Mouse (Mus musculus): ENCODE measurements around the gene Prkch. TPM values are rescaled to one million over a fixed set of nuclear protein-coding genes. Genes with fewer than 3 reads are reported as not detected.

Gene Prkch
- total RNA-seq, 2 experiments from 2014 or later, result 2.9 to 4.0 TPM

DNA sequence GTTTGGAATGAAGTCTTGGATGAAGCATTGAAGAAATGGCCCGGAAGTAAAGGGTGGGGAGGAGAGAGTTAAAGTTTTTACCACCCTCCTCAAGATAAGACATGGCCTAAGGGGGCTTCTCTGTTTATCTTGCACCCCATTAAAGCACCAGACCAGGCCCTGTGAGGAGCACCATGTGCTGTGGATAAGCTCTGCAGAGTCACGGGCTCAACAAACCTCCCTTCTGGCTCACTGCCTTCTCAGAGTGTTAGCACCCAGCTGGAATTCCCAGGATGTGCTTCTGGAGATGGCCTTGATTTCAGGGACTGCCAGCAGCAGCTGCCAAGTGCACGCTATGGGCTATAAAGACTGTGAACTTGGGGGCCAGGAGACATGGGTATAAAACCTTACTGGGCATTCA is 204.3 kb downstream of the Prkch start:
- DNase-seq (ENCODE audit: extremely low spot score in 1 of 2, low spot score in 1 of 2), result no peak

DNA sequence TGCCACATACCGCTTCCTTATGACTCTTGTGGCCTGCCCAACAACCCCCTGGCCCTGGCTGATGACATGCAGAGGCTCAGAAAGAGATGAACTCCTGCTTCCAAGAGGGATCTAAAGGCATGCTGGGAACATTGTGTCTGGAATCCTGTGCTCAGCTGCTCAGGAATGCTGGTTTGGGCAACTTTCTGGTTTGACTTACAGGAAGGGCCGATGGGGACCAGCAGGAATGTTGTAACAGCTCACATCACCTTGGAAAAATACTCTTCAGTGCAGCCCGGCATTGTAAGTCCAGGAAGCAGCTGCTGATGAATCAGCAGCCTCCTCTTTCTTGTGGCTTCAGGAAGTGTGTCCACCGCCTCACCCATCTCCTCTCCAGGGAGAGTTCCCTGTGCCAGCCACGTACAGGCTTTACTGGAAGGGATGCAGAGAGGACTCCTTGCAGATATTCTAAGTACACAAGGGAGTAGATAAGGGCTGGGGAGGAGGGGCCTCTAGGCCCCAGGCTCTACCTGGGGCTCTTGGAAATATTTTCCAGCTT is 206.0 kb downstream of the Prkch start:
- no peak for DNase-seq (ENCODE audit: extremely low spot score in 1 of 2, low spot score in 1 of 2)

DNA sequence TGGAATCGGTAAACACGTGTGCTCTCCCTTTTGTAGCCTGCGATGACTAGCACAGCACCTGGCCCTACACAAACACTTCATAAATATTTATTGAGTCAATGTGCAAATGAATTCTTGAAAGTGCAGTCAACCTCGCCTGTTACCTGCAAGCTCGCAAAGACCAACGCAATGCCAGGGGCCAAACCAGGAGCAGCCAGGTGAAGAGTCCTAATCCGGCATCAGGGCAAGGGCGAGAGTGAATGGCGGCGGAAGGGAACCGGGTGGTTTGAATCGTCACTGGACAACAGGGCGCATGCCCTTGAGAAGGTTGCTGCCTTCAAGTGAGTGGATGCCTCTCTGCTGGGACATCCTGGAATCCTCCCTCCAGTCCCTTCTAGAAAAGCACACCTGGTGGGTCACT is 208.6 kb downstream of the Prkch start:
- DNase-seq (ENCODE audit: extremely low spot score in 1 of 2, low spot score in 1 of 2), result no peak

DNA sequence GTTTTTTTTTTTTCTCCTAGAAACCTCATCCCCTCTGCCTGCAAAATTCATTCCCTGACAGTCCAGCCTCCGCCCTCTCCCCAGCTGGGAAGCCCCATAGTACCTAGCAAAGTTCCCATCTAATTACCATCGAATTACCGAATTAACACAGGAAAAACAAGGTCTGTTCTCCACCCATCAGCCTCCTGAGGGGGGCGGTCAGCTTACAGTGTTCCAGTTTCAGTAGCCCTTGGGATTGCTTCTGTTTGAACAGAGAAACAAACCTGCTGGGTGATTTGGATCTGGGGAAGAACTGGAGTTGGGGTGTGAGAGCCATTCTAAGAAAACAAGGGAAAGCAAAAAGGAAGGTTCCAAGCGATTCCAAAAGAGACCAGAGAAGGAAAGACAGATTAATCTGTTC is 209.1 kb downstream of the Prkch start:
- no peak for DNase-seq (ENCODE audit: extremely low spot score in 1 of 2, low spot score in 1 of 2)

DNA sequence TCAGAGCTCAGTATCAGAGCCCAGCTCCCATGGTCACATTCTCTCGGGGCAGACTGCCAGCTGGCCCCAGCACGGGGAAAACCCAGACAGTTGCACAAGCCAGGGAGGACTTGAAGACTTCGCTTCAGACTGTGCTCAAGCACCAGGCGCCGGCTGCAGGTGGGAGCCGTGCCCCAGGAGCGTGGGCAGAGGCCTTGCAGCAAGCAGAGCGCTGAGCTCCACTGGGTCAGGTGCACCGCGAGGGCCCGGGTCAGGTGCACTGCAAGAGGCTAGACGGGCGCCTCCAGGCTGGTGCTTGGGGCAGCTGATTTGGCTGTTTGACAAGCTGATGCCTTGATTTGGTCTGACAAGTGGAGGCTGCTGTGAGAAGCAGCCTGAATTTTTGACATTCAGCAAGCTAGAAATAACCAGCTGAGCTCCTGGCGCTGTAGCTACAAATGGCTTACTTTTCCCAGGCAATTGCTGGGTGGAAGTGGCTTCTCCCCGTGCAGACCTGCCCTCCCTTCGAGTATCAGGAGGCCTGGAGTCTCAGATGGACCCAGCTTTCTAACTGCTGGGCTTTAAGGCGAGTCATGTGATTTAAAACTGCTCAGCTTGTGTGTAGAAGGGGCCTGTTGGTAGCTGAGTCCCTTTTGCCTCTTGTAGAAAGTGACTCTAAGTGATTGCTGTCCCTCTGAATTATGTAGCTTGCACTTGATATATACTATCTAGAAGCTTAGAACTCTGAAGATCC is 209.7 kb downstream of the Prkch start:
- DNase-seq (ENCODE audit: extremely low spot score in 1 of 2, low spot score in 1 of 2), result peak; percentile 34 to 51

DNA sequence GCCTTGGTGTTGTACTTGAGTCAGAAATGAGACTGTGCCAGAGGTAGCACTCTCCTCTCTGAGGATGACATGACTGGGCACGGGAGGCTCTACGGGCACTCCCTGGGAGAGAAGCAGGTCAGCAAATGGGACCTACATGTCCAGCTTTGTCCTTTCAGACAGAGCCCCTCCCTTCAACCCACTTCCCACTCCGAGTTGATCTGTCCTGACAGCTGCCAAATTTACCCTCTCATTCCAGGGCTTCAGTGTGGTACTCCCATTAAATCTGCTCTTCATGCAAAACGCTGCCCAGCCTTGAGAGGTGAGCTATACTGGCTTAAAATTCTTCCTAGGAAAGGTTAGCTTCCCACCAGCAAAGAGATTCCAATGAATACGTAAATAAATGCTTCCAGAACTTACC is 215.1 kb downstream of the Prkch start:
- no peak for DNase-seq (ENCODE audit: extremely low spot score in 1 of 2, low spot score in 1 of 2)

DNA sequence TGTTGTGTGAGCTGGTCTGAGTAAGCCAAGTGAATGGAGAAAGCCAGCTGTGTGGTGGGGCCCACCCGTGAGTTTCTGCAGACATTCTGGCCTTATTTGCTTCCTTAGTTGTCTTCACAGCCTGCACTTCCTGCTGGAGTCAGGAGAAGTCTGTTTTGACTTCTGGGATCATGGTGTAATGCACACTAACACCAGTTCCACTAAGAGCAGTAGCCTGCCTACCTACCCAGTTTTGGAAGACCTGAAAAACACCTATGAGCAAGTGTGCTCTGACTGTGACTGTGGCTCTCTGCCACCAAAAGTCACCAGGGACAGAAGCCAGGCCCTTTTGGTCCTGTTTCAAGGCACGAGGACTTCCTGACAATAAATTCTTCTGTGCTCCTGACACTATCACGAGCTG is 216.3 kb downstream of the Prkch start:
- DNase-seq (ENCODE audit: extremely low spot score in 1 of 2, low spot score in 1 of 2), result no peak

DNA sequence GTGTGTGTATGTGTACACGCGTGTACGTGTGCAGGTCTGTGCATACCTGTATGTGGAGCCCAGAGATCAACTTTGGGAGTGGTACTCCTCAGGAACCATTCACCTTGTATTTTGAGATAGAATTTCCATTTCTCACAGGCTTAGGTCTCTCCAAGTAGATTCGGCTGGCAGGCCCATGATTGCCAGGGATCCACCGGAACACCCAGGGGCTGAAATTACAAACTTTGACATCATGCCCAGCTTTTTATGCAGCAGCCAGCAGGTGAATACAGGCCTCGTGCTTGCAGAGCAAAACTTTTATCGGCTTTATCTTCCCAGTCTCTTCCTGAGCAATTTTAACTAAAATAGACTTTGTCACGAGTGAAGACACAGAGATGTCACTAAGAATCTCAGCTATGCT is 217.2 kb downstream of the Prkch start:
- no peak for DNase-seq (ENCODE audit: extremely low spot score in 1 of 2, low spot score in 1 of 2)

DNA sequence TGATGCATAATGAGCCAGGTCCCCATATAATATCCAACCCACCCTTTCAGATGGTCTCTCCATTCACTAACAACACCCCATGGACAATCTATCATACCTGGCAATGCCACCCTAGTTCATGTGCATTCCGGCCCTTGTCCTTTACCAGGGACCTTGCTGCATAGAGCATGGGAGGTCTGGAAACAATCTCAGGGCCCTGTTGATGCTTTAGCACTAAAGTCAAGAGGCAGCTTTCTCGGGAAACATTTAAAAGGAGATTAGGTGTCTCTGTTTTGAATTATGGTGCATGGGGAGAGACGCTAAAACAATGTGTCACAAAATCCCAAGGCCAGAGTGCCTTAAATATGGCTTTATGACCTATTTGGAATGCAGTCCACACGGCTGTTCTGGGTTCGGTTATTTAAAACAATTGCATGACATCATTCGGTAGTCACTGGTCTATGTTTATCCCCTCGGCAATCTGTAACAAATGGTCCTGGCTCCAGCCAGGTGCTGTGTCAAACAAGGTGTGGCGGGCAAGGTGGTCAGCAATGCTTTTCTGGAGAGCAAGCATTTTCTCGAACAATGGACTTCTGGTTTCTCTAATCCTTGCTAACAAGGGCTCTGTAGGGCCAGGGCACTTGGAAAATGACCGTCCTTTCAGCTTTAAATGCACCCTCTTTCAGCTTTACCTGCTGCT is 217.9 kb downstream of the Prkch start:
- DNase-seq (ENCODE audit: extremely low spot score in 1 of 2, low spot score in 1 of 2), result no peak

DNA sequence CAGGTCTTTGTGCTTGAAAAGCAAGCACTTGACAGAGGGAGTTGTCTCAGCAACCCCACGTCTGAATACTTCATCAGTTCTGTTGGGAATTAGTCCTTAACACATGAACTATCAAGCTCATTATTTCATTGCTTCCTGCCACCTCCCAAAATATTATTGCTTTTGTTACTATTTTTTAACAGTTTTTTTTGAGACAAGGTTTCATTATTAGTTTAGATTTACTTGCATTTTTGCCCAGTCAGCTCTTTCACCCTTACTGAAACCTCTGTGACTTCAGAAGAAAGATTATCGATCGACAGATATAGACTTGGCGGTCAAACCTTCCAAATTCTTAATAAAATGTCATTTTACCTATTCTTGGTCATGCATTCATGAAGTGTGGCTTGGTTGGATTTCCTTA is 219.3 kb downstream of the Prkch start:
- DNase-seq (ENCODE audit: extremely low spot score in 1 of 2, low spot score in 1 of 2), result no peak

DNA sequence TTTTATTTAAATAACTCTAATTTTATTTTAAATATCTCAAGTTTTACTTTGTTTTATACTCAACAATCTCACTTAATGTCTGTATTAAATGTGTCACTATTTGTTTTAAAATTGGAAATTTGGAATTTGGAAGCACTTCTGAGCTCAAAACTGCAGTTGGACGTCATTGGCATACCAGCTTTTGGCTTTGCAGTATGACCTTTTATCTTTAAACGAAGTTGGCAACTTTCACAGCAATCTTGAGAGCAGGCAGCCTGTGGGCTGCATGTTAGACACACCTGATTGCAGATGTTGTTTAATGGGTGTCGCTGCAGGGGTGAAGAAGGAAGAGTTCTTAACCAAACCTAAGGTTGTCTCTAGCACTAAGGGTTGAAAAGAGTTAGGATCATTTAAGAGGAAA is 220.9 kb downstream of the Prkch start:
- DNase-seq (ENCODE audit: extremely low spot score in 1 of 2, low spot score in 1 of 2), result no peak

DNA sequence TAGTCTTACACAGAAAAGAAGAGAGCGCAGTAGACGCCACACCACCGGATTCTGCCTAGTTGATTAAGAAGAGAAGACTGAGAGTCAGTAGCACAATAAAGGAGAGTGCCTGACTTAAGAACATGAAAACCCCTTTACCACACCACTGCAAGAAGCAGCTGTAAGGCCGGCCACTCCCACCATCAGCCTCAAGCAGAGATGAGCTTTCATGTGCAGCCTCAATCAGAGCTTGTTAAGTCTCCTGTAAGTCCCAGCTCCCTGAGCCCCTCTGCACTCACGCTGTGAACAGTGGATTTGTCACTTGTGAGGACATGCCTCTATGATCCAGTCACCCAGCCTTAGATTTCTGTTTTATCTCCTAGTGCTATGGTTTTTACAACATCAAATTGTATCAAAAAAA is 221.4 kb downstream of the Prkch start:
- DNase-seq (ENCODE audit: extremely low spot score in 1 of 2, low spot score in 1 of 2), result no peak

DNA sequence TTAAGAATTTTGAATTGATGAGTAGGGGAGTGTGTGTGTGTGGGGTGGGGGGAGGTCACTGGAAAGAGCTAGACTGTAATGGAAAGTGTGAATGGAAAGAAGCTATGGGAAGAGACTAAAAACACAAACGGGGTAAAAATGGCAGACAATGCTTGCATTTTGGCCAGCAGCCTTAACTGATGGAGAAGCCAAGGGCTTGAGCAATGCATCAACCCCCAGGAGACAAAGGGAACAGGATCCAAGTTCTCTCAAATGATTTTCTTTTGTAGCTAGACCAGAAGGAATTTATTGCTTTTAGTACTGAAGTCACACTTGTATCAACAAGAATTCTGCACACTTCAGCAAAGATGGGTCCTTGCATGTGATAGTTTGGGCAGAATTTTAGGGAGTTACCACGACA is 222.6 kb downstream of the Prkch start:
- no peak for DNase-seq (ENCODE audit: extremely low spot score in 1 of 2, low spot score in 1 of 2)

DNA sequence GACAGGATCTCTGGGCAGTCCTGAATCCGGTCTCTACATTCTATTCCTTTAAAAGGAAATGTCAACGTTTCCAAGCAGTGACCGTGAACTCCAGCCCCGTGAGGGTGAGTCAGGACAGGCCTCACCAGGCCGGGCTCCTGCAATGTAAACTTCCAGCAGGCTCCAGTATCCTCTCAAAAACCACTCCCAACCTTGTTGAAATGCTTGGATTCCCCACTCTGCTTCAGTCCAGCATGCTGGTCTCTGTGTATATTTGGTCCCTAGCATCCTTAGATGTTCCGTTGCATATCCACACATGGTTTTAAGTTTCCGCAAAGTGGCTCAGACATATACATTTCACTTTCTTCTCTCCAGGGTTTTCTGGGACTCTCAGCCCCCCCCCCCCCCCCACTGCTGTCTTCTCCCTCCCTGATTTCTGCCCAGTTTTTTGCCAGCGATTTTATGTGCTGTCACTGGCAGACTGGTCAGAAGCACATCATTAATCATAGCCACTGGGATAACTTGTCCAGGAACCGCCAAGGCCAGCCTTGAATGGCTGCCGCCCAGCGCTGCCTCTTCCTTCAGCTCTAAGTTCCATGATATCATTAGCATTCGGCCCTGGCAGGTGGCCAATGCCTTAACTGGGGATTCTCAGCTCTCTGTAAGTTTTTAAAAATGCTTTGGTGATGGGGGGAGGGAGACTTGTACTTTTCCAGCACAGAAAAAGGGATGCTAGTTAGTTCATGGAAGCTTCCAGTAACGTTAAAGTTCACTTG is 225.6 kb downstream of the Prkch start:
- peak in 1 of 2 experiments; percentile 43 for DNase-seq (ENCODE audit: extremely low spot score in 1 of 2, low spot score in 1 of 2)

DNA sequence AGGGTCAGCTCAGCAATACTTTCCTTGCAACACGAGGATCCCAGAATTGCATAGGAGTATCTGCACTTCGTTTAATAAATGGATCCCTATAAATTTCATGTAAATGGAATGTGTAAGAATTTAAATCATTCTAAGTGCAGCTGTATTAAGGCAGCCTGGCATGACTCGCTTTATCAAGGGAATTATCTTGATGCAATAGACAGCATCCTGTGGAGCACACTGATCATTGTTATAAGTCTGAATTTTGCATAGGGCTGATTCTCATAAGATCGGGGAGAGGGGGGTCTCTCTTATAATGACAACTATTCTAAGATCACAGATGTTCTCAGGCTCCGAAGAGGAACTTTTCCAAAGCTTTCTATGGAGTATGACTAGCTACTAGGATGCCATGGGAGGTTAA is 226.3 kb downstream of the Prkch start:
- DNase-seq (ENCODE audit: extremely low spot score in 1 of 2, low spot score in 1 of 2), result no peak

DNA sequence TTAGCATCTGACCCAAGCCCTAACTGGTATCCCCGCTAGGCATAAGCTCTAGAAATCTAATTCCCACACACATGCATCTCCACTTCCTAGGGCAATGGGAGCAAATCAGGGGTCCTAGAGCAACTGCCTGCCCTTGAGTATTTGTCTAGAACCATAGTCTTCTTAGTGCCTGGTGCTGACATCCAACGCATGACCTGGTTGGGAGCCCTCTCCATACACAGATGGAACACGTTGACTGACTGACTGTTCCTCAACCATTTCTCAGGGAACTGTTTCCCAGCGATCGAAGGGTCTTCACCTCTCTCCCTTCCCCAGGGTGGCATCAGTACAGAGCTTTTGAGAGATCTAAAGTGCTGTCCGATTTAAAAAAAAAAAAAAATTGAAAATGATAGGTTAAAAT is 227.6 kb downstream of the Prkch start:
- DNase-seq (ENCODE audit: extremely low spot score in 1 of 2, low spot score in 1 of 2), result no peak

DNA sequence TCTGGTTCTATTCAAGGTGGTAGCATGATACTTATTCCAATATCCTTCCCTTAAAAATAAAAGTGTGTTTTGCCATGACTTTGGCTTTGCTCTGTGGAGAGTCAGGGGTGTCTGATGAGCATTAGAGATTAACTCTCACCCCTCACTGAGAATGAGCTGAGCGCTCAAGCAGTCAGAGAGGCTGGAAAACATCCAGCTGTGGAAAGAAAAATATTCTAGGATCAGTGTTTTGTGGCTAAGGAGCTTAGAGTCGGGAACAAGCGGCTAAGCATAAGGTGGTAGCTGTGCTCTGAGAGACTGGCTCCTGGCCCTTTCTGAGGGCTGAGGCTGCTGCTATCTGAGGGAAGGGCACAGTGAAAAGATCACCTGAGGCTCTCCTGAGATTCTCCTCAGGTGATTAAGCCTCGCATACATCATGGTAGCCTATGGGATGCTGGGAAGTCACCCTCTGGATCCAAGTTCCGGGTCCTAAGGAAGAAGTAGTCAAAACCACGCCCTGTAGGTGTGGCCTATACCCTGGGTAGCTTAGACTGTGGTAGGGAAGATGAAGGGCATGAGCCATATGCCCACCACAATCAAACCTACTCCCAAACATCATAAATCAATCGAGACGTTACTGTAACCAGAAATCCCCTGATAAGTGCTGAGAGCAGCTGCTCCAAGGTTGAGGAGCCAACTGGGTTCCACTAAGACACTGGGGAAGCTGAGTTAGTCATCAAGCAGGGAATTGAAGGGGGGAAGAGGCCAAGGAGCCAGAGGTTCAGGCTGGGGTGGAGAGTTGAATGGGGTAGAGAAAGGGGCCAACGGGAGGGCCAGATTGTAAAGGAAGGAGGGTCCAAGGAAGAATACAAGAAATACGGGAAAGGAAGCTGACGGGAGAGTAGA is 228.7 kb downstream of the Prkch start:
- DNase-seq (ENCODE audit: extremely low spot score in 1 of 2, low spot score in 1 of 2), result no peak

DNA sequence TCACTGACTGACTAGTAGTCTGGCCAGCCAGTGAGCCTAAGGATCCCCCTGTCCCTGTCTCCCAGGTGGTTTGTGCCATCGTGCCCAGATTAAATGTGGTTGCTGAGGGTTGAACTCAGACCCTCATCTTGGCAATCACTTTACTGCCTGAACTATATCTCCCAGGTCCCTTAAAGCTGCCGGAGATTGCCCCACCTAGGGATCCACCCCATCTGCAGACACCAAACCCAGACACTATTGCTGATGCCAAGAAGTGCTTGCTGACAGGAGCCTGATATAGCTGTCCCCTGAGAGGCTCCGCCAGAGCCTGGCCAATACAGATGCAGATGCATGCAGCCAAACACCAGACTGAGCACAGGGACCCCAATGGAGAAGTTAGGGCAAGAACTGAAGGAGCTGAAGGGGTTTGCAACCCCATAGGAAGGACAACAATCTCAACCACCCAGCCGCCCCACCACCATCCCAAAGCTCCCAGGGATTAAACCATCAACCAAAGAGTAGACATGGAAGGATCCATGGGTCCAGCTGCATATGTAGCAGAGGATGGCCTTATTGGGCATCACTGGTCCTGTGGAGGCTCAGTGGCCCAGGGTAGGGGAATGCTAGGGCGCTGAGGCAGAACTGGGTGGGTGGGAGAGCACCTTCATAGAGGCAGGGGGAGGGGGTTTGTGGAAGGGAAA is 229.6 kb downstream of the Prkch start:
- no peak for DNase-seq (ENCODE audit: extremely low spot score in 1 of 2, low spot score in 1 of 2)

DNA sequence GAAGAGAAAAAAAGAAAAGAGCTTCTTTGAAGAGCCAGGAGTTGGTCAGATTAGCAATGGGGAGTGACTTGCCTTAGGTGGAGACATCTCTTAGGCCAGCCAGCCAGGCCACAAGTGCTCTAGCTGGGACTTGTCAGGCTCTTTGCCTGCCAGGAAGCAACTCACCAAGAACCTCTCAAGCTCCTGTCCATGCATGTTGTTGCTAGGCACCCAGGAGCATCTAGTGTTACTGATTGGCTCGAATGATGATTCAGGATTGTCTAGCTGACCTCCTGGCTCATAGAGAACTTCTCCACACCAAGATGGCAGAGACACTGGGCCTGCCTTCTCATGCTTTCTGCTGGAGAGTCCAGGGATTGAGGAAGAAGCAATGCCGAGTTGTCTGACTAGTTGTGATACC is 230.3 kb downstream of the Prkch start:
- DNase-seq (ENCODE audit: extremely low spot score in 1 of 2, low spot score in 1 of 2), result no peak

DNA sequence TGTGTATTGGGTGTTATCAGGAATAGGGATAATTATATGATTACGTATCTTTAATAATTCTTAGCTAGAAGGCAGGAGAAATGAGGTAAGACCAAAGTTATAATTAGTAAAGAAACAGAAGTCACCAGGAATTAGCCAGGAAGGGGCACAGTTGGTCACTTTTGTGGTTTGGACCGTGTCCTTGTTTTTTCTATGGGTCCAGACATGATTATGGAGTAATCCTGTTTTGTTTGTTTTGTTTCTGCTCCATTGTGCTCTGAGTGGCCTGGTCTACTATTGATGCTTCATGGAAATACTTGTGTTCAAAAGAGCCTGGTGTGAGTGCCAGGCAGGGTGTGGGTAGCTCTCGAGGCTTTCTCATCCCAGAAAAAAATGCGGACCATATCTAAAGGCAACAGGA is 230.9 kb downstream of the Prkch start:
- DNase-seq (ENCODE audit: extremely low spot score in 1 of 2, low spot score in 1 of 2), result no peak
